Mouse (Mus musculus) urinary bladder, postnatal 4 days (tissue): ENCODE measurements at regions not wholly inside any gene's neighbourhood (a gene's known extent, or its start where the extent isn't known, plus 50 kb on each side); places are given as distances from the start of the nearest gene placed in this dataset.
A peak's percentile ranks its signal among the peaks of the same experiment; 100 is the strongest.

ENCODE experiments used
- DNase-seq, 2 experiments: peaks; one replicate each; pipeline ENCODE4 v3.0.0; 2021 to 2022; ENCODE audit warnings: low spot score in 2 of 2

DNA sequence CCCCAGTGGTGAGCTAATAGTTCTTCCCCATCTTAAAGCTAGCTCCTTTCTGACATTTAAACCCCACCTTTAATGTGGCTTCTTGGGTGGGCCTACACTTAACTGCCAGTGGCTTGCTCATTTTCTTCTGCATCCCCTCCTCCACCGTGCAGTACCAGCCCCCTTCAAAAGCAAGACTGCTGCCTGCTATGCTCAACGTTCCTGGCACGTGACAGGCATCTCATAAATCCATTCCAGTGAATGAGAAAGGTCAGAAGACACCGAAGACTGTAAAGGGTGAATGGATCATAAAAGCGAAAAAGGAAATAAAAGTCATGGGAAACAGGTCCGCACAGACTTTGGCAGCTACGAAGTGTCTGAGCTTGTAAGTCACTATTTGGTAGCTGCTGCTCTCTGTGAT lies 212.8 kb upstream of the Prok2 start:
- DNase-seq, result no peak

DNA sequence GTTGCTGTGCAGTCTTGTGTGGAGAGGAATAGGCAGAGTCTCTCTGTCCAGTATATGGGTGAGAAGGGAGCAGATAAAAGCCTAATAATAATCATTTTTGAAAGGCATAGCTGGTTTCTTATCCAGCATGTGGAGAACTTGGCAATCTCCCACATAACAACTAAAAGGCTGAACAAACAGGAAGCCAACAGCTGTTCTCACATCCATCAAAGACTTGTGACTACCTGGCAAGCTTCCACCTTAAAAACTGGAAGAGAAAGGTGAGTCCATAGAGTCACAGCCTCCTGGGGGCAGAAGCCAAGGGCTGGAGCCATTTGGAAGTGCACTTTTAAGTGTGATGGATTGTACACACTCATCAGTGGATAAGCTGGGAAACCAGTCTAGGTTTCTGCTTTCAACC lies 210.5 kb upstream of the Prok2 start:
- DNase-seq, result no peak

DNA sequence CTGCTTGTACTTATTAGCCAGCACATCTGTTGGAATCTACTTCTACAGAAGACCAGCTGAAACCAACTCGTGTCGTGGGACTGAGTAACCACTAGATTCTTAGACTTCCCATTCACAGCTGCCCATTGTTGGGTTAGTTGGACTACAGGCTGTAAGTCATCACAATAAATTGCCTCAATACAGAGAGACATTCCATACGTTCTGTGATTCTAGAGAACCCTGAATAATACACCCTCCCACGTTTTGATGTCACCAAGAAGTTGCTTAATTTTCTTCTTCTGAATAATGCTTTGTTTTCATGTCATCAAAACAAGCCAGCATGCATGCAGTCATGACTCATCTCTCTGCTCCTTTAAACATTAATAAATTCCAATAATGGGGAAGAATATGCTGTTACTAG lies 209.2 kb upstream of the Prok2 start:
- no peak for DNase-seq

DNA sequence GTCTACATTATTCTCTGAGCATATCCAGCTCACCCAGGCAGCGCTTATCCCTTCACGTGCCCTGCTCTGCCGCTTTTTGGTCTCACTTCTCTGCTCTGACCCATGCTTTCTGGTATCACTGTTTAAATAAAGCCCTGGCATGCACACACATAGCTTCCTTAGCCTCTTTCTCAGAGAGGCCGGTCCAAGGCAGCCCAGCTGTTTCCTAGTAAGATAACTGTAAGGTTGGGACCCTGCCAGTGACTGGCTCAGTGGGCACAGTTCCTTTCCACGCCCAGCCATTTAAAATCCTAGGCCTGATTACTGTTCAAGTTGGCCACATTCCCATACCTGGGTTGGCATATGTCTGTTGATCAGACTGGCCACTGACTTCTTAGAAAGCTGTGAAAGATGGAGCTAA lies 208.2 kb upstream of the Prok2 start:
- DNase-seq, result no peak

DNA sequence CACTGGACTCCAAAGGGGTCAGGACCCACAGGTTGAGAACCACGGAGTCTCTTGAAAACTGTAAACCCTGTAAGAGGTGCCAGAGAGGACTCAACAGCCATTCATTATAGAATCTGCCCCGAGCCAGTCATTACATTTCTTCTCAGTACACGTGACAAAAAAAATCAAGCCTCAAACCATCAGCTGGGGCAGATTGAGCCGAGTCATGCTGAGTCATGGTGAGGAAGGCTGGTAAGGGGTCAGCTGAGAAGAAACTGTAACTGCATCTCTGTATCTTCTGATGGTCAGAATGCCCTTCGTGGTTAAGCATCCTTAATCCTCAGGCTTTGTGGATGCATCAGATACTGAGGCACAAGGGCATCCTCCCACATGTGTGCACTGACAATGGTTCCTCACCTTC lies 207.2 kb upstream of the Prok2 start:
- DNase-seq, result no peak

DNA sequence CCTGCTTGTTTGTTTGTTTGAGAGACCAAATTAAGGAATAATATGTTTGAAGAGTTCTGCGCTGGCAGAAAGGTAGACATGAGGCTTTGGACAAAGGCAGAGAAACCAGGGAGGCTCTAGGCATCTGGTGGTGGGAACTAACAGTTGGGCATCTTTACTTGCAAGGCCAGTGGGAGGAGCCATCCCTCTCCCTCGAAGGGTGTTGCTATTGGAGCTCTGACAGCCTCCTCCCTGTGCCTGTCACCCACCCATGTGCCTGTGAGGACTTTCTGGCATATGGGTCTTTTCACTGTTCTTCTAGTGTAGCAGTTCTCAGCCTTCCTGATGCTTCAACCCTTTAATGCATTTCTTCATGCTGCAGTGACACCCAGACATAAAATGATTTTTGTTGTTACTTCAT lies 206.7 kb upstream of the Prok2 start:
- DNase-seq, result no peak

DNA sequence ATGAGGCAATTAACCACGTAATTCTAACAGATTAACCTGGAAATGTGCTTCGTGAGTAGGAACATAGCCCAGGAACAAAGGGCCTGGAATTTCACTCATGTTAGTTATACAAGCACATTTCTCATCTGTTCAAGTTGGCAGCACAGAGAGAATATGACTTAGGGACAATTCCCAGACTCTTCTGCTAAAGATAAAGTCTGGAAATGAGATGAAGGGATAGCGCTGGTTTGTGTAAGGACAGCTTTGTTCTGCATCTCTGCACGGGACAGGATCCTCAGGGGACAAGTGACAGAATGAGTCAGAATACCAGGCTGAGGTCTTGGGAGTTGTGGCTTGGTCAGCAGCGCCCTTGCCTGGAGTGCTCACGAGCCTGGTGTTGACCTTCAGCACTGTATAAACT lies 206.2 kb upstream of the Prok2 start:
- DNase-seq, result no peak

DNA sequence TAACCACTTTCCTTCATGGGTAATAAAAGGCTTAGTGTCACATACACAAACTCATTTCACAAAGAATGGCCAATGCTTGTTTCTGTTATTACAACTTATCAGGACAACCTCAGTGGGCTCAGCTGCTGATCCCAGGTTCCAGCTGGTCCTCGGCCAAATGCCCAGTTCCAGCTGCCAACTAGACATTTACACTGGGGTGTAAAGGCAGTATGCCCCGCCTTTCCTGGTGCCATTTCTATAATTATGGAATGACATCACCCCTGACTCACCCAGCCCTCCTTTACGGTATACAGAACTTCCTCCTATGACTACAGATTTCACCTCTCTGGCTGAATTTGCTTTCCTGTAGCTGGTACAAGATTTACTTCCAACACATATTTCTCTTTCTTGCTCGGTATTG lies 205.4 kb upstream of the Prok2 start:
- DNase-seq, result no peak

DNA sequence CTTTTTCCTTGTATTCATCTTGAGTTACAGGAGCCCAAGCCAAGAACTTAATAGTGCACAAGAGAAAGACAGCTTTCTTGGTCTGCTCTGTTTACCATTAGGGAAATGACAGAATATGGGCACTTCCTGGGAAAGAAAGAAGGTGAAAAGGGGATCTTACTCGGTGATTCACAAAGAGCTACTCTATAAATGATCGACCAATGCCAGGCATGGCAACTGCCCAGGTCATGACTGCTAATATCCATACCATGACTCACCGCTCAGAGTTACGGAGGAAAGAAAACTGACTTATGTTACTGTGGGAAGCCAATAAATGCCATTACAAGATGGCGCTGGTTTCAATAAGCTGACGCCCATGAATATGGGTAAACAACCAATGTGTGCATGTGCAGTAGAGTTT lies 204.1 kb upstream of the Prok2 start:
- DNase-seq, result no peak

DNA sequence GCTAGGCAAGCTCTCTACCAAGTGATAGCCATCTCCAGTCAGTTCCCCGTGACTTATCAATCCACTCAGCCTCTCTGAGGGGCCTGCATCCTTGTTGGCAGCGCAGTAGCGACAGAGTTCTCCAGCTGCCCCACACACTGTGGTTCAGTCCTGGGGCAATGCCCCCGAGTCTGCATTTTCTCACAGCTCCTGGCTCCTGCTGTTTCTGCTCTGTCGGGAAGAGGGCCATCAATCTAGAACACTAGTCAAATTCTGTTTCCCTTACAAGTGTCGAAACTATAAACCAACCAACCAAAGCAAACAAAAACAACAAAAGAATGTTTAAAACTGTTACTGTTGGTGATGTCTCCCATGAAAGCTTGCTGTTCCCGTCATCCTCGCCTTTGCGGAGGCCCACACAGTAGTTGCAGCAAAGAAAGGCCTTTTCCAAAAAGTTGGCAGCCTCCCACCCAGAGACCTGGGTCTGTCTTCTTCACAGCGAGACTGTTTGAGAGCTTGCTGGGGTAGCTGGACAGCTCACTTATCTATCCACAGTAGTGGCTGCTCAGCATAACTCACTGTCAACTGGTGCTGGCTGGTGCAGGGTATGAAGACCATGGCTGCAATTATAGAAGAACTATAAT lies 201.9 kb upstream of the Prok2 start:
- no peak for DNase-seq

DNA sequence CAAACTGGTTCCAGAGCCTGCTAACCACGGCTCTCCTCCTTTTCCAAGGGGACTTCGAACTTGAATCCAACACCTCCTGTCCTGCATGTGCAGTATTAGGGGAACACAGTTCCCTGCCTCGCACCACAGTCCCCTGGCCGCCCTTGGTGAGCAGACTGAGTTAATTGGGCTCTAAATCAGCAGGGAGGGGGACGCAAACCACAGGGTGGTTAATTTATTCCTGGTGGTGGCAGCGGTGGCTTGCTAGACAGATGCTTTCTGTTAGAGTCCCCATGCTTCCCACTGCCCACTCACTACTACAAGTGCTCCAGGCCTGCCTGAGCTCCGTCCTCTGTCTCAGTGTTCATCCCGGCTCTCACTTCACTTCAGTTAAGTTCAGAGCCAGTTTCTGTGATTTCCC lies 198.0 kb upstream of the Prok2 start:
- no peak for DNase-seq

DNA sequence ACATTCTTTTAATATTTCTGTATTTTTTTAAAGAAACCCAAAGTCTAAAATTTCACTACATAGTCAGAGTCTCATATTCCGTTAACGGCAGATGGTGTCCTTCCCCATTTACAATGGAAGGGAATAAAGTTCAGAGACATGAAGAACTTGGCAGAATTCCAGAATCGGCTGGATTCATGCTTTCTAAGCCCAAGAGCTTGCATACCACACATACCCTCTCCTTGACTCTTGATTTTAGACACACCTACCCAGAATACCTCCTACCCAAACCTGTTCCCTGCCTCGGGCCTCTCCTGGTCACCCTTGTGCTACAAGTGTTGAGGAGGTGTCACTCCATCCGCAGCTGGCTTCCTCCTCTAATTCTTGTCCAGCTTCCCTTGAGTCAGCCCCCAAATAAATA lies 195.8 kb upstream of the Prok2 start:
- no peak for DNase-seq

DNA sequence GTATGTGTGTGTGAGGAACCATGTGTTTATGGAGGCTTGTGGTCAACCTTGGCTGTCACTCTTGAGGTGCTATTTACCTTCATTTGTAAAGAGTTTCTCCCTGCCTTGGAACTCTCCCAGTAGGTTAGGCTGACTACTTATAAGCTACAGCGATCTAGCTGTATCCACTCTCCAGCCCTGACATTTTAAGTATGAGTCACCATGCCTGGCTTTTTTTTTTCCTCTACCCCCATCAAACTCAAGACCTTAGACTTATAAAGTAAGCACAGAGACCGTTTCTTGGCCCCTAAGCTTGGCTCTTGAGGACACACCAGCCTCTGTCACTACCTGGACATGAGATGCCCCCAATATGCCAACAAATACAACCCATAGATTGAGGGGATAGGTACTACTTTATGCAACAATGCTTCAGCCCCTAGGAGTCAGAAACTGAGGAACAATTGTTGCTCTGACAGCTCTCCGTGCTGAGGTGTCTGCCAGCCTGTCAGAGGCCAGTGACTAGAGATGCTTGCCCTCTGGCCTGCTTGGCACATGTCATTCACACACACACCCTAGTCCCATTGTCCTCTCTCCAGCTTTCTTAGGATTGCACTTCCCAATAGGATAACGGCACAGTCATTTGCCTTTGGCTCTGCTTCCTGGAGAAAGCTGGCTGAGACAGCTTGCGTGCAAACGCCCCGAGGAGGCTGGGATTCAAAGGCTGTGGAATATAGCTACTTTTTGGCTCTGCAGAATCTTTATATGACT lies 193.8 kb upstream of the Prok2 start:
- DNase-seq, result no peak

DNA sequence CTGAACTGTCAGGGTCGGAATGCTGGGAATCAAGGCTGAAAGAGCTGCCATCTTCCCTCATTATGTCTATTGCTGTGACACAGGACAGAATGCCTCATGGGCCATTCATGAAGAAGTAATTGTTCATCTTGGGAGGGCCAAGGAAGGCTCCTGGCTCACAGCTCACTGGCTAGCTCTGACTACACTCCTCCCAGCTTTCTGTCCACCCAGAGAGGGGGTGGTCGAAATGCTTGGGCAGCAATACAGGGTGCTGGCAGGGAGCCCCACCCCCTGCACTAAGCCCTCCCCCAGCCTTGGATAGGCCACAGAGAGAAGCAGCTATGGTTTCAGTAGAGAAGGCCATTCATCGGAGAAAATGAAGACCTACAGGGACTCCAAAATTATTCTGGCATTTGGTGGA lies 192.2 kb upstream of the Prok2 start:
- DNase-seq, result no peak

DNA sequence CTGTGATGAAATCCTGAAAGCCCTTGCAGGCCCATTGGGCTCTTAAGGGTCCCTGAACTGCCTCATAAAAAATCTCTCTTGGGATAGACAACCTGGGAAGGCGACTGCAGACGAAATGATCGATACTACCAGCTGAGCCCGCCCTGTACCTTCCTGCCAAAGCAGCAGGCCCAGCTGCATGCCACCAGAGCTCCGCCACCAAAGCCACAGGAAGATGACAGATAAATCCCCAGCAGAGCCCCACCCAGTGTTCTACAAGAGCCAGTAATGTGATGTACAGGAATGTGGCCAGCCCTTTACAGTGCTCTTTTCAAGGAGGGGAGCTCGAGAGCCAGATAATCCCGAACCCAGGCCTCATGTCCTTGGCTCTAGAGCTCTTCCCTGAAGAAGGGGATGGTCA lies 183.7 kb upstream of the Prok2 start:
- no peak for DNase-seq

DNA sequence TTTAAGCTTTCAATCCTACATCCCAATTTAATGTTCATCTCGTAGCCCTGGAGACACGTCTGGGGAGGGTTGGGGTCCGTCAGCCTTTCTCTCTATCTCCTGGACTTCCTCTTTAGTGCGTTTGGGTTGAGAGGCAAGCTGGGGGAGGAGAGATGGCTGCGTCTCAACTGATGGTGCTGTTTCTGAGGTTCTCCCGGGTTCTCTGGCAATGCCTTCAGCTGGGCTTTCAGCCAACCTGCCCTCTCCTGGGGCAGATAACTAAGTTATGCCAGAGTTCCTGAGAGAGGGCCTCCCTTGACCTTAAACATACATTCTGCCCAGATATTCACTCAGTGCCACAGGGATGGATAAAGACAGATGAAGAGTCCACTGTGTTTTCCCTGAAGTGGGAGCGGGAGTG lies 183.3 kb upstream of the Prok2 start:
- no peak for DNase-seq

DNA sequence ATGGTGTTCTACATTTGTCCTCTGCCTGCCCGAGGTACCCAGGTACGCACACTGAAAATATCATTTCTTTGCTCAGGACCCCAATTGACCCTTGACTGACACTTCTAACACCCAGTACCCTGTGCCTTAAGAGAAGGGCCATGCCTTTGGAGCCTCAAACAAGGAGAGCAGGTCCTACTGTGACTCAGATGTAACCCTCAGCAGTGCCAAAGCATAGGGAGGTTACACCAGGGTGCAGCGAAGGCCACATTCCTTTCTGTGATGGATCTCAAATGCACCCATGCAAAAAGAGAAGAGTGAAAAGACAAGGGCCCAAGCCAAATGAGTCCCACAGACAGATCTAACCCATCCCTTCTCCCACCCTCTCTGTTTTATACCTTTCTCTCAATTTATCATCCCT lies 181.9 kb upstream of the Prok2 start:
- DNase-seq, result no peak

DNA sequence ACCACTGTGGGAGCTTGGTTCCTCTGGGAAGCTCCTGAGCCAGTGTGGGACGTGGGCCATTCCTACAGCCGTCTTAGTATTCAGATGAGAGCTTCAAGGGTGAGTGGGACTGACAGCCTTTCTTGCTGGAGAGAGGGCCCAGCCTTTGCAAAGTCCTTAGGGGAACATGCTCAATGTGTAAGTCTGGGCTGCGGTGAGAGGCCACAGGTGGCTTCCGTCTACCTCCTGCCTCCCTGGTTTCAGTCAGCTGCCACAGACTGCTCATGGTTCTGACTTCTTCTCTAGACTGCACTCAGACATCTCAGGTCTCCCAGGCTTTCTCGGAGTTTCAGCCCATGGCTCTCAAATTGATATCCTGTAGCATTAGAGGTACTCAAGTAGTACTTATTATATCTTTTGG lies 179.0 kb upstream of the Prok2 start:
- DNase-seq, result no peak

DNA sequence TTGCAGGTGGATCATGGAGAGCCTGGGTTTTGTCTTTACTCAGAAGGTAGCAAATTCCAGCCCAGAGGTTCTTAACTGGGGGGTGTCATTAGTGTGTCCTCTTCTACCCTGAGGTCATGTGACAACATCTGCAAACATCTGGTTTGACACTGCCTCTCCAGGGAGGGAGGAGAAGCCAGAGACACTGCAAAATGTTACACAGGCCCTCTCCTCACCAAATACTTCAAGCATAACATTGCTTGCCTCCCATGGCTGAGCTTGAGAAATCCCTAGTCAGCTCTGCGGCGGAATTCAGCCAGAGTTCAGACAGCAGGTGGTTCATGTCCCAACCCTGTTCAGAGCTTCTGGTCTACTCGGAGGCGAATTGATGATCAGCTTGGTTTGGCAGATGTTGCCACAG lies 178.4 kb upstream of the Prok2 start:
- DNase-seq, result no peak

DNA sequence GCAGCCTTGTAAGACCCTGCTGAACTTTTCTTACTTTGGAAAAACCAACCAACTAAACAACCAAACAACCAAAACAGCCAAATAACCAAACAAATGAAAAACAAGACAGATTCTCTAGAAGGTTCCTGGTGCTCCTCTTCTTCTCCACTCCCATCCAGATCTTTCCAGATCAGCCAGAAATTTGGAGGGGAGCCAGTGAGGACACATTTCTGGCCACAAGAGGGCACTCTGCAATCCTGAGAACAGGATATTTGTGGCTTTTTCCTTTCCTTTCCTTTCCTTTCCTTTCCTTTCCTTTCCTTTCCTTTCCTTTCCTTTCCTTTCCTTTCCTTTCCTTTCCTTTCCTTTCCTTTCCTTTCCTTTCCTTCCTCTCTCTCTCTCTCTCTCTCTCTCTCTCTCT lies 177.9 kb upstream of the Prok2 start:
- peak; percentile 39 to 79 for DNase-seq

DNA sequence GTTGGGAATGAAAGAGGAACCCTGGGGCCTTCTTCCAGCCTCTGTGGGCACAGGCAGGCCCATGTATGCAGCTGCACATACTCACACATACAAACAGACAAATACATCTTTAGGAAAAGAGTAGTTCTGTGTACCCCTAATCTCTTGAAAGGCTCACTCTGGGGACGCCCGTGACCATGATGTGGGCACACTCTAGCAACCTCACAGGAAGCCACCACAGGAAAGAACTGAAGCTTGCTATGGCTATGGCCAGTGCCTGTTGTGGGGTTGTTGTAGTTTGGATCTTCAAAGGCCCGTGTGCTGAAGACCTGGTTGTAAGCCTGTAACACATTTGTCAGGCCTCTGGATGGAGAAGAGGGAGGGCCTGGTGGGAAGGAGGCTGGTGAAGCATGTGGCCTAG lies 175.4 kb upstream of the Prok2 start:
- no peak for DNase-seq

DNA sequence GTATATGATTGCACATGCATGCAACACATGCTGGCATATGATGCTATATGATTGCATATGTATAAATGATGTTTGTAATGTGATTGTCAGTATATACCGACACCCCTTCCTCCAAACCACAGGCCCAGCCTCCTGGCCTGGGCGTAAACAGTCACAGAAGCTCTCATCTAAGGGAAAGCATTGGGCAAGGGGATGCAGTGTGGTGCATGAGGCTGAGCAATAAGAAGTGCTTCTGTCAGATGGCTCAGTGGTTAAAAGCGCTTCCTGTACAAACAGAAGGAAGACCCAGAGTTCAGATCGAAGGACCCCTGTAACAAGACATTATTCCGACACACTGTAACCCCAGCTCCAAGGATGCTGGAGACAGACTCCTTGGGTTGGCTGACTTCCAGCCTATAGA lies 175.0 kb upstream of the Prok2 start:
- no peak for DNase-seq

DNA sequence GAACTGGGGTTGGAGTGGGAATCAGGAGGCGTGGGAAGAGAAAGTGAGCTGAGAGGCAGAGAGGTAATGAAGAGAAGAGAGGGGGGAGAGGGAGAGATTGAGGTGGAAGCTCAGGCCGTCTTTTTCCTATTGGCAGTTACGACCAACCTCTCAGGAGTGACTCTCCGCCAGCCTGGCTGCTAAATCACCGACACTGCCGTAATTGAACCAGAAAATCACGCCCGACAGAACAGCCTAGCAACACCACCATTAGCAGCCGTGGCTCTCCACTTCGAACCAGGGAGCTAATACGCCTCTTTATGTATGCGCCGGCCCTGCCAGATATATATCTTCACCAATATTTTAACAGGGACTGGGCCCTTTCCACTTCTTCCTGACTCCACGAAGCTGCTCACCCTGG lies 173.5 kb upstream of the Prok2 start:
- DNase-seq, result no peak

DNA sequence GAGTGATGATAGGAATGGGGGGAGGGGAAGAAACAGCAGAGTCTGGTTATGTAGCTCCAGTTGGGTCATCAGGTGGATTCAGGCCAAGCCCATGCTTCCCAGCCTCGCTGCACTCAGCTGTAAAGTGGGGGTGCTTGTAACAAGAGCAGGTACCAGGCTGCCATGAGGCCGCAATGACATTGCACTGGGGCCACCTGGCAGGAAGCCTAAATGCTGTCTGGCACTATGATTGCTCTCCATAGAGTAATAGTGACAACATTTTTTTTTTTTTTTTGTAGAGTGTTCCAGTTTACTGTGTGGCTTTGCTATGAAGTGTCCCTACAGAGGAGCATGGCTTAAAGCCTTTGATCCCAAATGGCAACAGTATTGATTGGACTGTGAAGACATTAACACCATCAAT lies 171.9 kb upstream of the Prok2 start:
- no peak for DNase-seq
